8 mouse cellular contexts compared by ENCODE assay signal in the genomic region with DNA sequence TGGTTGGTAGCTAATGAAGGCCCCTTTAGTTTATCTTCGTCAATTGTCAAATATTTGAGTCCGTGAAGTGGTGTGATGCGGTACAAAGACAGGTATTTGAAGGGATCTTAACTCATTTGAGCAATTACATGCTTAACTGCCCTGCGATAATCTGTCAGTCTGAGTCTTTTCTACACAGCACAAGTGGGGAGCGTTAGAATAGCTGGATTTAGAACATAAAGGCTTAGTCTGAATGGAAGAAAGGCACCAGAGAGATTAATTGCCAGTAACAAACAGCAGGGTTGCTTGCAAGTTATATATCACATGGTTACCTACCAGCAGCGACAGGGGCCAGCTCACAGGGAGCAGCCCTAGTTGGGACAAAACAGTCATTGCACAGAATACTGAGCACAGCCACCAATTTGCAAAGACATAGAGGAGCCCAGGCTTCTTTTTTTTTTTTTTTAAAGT.
DNase-seq lines count a peak whose midpoint lies in the region; ATAC-seq and TF ChIP-seq lines count a peak whose summit lies in the region.
"Had no signal": no experiment of that assay in that cellular context is flagged by ENCODE, and none has a peak within 500 bp of the region (broad histone marks: within the 10 kb centered on the region; RNA-seq: fewer than 3 reads in every experiment).

No protein-coding gene starts in this region.

- H3K4me3 ChIP-seq in forebrain, embryonic 11.5 days (ENCODE audit: low read depth, low read length): no peak overlapping the region
- no peak overlapping the region for H3K4me3 ChIP-seq in hindbrain, postnatal 0 days (ENCODE audit: low read length)
- H3K4me3 ChIP-seq in neural tube, embryonic 13.5 days: no peak overlapping the region
- H3K4me3 ChIP-seq: megakaryocyte, embryonic 14.5 days had no signal

- intact Hi-C loops in heart, postnatal 10 days (cut with DNase I): no loop called here

- ATAC-seq in forebrain, embryonic 11.5 days (replicated peaks; ENCODE audit: low FRiP score): peak; percentile 92
- 0 out of 2 replicates have a peak, but pooled peaks have one; percentile 35 for ATAC-seq in hindbrain, postnatal 0 days
- ATAC-seq in neural tube, embryonic 13.5 days (ENCODE audit: low read depth): peak; percentile 88

- H3K4me1 ChIP-seq in forebrain, embryonic 11.5 days (replicated peaks; ENCODE audit: control insufficient read depth, insufficient read depth, low read length): peaks cover 4% of the 10 kb centered on the region; the same call in 1 of the 2 replicates
- H3K4me1 ChIP-seq in hindbrain, postnatal 0 days (ENCODE audit: insufficient read depth, low read length): peaks cover 9% of the 10 kb centered on the region
- peaks cover 10% of the 10 kb centered on the region for H3K4me1 ChIP-seq in neural tube, embryonic 13.5 days (replicated peaks)
- H3K4me1 ChIP-seq: megakaryocyte, embryonic 14.5 days had no signal

- no peak overlapping the region for H3K9ac ChIP-seq in forebrain, embryonic 11.5 days (ENCODE audit: low read length)
- no peak overlapping the region for H3K9ac ChIP-seq in hindbrain, postnatal 0 days (replicated peaks; ENCODE audit: low read length)
- no peak overlapping the region for H3K9ac ChIP-seq in neural tube, embryonic 13.5 days

- H3K36me3 ChIP-seq in forebrain, embryonic 11.5 days (ENCODE audit: control insufficient read depth, insufficient read depth, low read length): no peaks in the 10 kb centered on the region
- H3K36me3 ChIP-seq in hindbrain, postnatal 0 days (ENCODE audit: insufficient read depth, low read length): no peaks in the 10 kb centered on the region
- no peaks in the 10 kb centered on the region for H3K36me3 ChIP-seq in neural tube, embryonic 13.5 days

- DNase-seq in embryo, embryonic 11 days: peak; percentile 56
- peak; percentile 70 for DNase-seq in forebrain, embryonic 11.5 days (ENCODE audit: low spot score)
- peak; percentile 2 for DNase-seq in hindbrain, postnatal 0 days (ENCODE audit: low spot score)
- DNase-seq in heart, postnatal 10 days: no peak
- DNase-seq in left cerebral cortex, adult 8-10 months (ENCODE audit: low spot score in 2 of 2): no peak
- no peak for DNase-seq in left cerebral cortex, adult 9 months (ENCODE audit: low spot score in 2 of 2)

- 7% methylated on average over 6 of the region's 6 CpGs for WGBS in forebrain, embryonic 11.5 days
- 12% methylated on average over 6 of the region's 6 CpGs for WGBS in hindbrain, postnatal 0 days
- WGBS in neural tube, embryonic 13.5 days: 9% methylated on average over 6 of the region's 6 CpGs

- H3K9me3 ChIP-seq in forebrain, embryonic 11.5 days (ENCODE audit: control insufficient read depth, low read length): no peaks in the 10 kb centered on the region
- H3K9me3 ChIP-seq in hindbrain, postnatal 0 days (ENCODE audit: low read length): no peaks in the 10 kb centered on the region
- H3K9me3 ChIP-seq in neural tube, embryonic 13.5 days: no peaks in the 10 kb centered on the region

- H3K4me2 ChIP-seq in forebrain, embryonic 11.5 days (ENCODE audit: low read depth, low read length, severe bottlenecking): peak overlapping the region; percentile 31; the same call in 1 of the 2 replicates
- peak overlapping the region; percentile 30 for H3K4me2 ChIP-seq in hindbrain, postnatal 0 days (ENCODE audit: low read depth, low read length)
- H3K4me2 ChIP-seq in neural tube, embryonic 13.5 days: peak overlapping the region; percentile 3; the same call in 1 of the 2 replicates

- peaks cover 48% of the 10 kb centered on the region for H3K27me3 ChIP-seq in forebrain, embryonic 11.5 days (ENCODE audit: control insufficient read depth, insufficient read depth, low read length)
- no peaks in the 10 kb centered on the region for H3K27me3 ChIP-seq in hindbrain, postnatal 0 days (ENCODE audit: insufficient read depth, low read length)
- H3K27me3 ChIP-seq in neural tube, embryonic 13.5 days: peaks cover 93% of the 10 kb centered on the region
- H3K27me3 ChIP-seq: megakaryocyte, embryonic 14.5 days had no signal

- TF ChIP-seq CTCF in hindbrain, postnatal 0 days (IDR thresholded peaks at IDR 0.05; ENCODE audit: low read depth): no peak

- peak overlapping the region; percentile 77 for H3K27ac ChIP-seq in forebrain, embryonic 11.5 days (ENCODE audit: low read depth, low read length)
- H3K27ac ChIP-seq in hindbrain, postnatal 0 days: no peak overlapping the region
- H3K27ac ChIP-seq in neural tube, embryonic 13.5 days (replicated peaks): no peak overlapping the region

Comparison
In these comparisons a context has a peak if more than half of its experiments do, and no peak if none do; other contexts are left out.
1. DNase-seq: peak in embryo, embryonic 11 days (single experiment), forebrain, embryonic 11.5 days (single experiment) and hindbrain, postnatal 0 days (single experiment); none in heart, postnatal 10 days (0 of 2), left cerebral cortex, adult 8-10 months (0 of 2) and left cerebral cortex, adult 9 months (0 of 2).
2. ATAC-seq: peak in every context shown above with its lines; median percentile 92 in forebrain, embryonic 11.5 days; 88 in neural tube, embryonic 13.5 days; 35 in hindbrain, postnatal 0 days.
3. Peak in every context shown above with its lines, with median percentiles within 50 percentile points of each other: H3K4me2 ChIP-seq.